Mouse (Mus musculus): ENCODE data around the gene Arid5b. TPM values are rescaled to one million over a fixed set of nuclear protein-coding genes. Genes with fewer than 3 reads are reported as not detected.

Gene Arid5b
- total RNA-seq, 2 experiments from 2014 or later: 14.7 to 18.7 TPM

DNA sequence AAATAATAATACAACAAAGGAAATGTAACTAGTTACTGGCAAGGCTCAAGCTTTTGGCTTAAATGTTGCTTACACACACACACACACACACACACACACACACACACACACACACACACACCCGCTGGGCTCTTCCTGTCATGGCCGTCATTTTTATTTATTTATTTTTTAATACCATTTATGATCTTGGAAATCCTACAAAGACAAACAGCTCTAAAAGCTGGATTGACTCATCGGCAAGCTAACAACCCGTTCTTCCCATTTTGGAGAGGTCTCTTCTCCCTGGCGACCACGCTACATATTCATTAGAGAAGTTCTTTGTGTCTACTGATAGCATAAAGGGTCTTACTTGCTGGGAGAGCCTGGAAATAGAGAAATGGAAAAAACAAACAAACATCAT is 138.2 kb downstream of the Arid5b start:
- DNase-seq (ENCODE audit: low spot score in 2 of 2): no peak

DNA sequence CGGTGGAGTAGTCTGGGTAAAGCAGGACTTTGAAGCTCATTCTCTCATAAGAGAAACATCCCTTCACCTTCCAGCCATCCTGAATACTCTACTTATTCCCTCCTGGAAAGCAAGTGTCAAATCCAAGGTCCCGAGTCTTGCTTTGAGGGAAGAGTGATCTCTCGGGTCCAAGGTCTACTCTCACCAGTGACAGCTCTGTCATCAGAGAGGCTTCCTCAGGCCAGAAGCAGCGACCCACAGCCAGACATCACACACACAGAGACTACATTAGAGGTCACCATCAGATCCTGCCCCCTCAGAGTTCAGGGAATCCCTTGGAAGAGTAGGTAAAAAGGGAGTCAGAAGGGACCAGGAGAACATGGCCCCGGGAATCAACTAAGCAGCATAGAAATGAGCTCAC is 140.4 kb downstream of the Arid5b start:
- no peak for DNase-seq (ENCODE audit: low spot score in 2 of 2)

DNA sequence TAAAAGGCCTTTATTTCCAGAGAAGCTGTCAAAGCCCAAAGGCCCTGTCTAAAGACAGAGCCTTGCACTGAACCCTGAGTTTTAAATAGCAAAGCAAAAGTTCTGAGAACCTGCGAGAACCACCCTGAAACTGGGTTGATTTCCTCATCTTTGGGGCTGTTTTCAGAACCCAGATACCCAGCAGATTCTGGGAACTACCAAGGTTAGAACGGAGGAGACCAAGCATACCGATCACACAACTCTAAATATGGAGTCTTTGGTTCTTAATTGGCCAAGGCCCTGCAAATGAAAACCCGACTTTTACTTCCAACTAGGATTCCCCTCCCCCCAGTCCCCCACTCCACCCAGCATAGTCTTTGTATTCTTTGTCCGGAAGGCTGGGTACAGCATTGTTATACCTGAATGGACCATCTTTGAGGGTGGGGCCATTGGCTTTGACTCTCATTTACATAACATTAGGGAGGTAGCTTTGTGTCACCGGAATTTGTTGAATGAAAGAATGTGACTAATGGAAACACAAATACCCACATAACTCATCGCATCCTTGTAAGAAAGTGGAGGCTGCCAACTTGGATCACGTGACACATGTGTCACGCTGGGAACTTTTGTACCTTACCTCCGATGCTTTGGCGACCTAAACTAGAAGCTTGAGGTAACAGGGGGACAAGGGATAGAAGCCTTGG is 141.2 kb downstream of the Arid5b start:
- DNase-seq (ENCODE audit: low spot score in 2 of 2): no peak

DNA sequence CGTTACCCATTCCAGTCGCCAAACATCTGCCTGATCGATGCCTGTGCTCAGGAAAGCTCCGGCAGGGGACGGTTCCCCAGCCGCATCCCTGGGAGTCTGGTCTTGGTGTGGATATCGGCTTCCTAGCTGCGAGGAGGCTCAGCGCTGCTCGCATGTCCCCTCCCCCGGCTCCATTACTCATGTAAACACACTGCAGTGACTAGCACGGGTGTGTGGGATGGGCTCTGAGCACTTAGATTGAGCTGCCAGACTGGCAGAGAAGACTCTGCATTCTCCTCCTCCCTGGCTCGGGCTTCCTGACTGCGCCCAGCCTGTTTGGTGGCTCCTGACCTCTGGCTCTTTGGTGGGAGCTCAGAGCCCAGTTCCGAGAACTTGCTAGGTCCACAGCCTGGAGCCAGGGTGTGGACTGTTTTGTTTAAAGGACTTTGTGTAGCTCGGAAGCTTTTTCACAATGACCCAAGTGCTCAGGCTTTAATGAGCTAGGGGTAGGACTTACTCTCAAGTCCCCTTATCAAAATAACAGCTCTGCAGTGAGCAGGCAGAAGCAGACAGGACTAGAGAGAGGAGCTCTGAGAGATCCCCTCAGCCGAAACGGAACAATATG is 142.0 kb downstream of the Arid5b start:
- peak; percentile 64 to 74 for DNase-seq (ENCODE audit: low spot score in 2 of 2)

DNA sequence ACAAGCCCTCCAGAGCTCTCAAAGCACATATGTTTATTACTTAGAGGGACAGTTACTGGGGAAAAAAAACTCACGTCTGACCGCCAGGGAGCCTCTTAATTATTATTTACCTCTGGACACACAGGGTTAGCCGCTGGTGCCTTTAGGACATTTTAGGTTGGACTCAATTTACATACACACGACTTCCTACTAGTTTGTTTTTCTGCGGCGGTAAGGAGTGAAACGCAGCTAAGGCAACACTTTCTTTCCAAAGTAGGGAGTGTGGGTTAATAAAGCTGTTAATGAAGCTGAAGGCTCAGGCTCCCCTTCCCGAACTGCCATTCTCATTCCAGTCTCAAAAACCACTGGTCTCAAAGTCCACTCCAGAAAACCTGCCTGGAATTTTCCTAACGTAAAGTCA is 142.5 kb downstream of the Arid5b start:
- no peak for DNase-seq (ENCODE audit: low spot score in 2 of 2)

DNA sequence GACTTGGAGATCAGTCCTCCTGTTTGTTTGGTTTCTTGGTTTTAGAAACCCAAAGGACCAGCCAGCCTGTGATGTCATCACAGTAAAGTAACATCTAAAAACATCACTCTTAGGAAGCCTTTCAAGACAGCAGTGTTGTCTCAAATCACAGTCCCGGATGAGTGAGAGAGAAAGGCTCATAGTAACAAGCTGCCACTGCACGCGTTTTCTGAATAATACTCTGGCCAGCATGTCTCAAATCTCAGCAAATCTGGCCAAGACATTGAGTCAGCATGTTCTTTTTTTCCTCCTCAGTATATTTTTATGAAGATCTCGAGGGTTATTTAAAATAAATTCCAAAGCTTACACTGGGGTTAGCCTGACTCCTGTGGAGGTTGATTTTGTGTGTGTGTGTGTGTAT is 143.1 kb downstream of the Arid5b start:
- DNase-seq (ENCODE audit: low spot score in 2 of 2): no peak

DNA sequence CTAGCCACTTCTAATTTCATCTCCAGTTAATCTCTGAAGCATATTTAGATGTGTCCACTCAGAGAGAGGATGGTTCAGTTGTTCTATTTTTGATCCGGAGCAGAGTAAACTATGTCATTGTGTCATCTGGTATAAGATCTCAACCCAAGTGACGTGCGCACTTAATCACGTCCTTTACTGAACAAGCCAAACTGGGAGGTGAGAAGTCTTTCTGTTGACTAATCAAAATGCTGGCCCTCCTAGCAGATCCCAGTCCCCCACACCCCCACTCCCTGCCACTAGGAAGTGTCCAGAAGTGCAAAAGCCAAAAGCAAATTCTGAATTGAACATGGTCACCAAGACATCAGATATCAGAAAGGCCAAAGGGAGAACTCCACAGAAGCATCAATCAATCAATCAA is 144.0 kb downstream of the Arid5b start:
- DNase-seq (ENCODE audit: low spot score in 2 of 2): no peak

DNA sequence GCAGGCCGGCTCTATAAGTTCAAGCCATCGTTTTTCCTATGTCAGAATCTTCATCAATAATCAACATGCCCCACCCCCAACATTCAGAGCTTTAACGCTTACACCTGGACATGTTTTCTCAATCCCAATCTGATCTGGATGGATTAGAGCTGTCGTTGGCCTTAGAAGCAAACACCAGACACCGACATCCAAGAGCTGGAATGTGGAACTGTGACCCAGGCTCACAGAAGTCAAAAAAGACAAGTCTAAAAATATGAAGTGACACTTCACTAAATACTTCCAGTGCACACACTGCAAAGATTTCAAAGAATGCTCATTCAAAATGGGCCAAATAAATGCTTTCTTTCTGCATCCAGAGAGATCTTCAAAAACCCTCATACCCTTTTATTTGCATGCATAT is 144.5 kb downstream of the Arid5b start:
- DNase-seq (ENCODE audit: low spot score in 2 of 2): no peak

DNA sequence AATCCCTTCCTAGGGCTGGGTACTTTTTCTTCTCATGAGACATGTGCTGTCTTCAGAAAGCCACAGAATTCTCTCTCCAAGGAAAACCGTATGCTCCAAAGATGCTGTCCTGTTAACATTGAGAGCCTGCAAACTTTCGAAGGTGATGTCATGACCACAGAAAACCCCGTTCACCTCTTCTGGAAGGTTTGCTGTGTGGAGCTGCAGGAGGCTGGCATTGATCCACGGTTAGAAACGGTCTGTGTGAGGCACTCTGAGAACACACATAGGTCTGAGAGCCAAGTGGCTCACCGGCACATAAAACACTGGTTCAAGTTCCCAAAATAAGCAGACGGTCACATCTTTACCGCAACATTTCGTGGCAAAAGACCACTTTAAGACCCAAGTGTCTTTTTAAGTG is 145.9 kb downstream of the Arid5b start:
- no peak for DNase-seq (ENCODE audit: low spot score in 2 of 2)

DNA sequence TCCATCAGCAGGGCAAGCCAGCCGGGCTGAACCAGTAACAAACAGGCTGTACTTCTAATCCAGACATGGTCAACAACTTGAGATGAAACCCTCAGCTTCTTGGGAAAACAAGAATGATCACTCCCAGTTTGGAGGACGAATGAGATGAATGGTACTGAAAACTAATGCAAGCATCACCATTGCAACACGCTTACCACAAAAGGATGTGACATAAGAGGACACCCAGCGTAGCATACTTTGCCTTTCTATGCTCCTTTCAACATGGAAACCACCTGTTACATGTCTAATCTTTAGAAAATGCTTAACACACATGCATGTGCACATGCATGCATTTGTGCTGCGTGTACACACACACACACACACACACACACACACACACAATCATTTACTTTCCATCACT is 146.4 kb downstream of the Arid5b start:
- no peak for DNase-seq (ENCODE audit: low spot score in 2 of 2)

DNA sequence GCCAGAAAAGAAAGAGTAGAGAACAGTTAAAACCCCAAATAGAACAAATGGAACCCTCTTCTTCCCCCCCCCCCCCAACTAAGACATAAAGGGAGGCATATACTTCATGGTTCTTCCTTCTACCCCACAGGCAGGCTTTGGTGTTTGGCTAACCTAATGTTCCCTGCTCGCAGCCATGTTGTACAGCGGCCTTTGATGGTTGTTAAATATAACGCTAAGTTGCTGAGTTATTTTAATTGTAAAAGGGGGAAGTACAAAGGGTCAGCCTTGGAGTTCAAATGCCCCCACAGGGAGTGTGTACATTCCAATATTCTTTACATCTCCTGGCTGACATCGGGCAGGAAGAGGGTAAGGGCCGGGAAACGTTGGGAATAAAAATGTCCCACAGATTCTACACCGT is 148.9 kb downstream of the Arid5b start:
- DNase-seq (ENCODE audit: low spot score in 2 of 2): no peak

DNA sequence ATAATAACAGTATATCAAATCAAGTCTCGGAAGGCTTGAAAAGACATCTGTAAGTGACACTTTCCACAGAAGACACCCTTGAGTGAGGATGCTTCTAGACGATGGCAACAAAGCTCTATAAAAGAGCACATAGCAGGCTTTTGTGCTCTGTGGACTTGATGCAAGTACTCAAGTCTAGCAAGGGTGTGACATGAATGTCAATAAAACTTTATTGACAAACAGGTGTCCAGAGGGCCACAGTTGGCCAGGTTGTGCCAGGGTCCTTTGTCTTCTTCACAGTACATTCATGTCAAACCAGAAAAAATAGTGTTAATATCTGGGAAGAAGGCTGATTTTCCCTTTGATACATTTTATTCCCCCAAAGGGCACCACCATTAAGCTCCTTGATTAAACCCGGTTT is 149.5 kb downstream of the Arid5b start:
- no peak for DNase-seq (ENCODE audit: low spot score in 2 of 2)

DNA sequence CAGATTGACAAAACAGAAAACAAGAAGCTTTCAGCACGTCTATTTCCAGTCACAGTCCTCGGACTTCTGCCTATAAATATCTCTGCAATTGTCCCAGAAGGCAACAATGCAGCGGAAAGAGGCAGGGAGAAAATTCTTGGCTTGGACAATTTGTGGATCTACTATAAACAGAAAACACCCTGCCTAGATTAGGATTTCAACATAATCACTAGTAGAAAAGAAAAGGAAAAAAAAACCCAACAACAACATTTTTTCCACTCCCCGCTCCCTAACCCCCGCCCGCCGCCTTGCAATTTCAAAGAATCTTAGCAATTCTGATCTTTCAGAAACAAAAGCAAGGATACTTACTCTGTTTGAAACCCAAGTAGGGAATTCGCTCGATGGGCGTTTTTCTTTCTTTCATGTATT is 150.1 kb downstream of the Arid5b start:
- no peak for DNase-seq (ENCODE audit: low spot score in 2 of 2)

DNA sequence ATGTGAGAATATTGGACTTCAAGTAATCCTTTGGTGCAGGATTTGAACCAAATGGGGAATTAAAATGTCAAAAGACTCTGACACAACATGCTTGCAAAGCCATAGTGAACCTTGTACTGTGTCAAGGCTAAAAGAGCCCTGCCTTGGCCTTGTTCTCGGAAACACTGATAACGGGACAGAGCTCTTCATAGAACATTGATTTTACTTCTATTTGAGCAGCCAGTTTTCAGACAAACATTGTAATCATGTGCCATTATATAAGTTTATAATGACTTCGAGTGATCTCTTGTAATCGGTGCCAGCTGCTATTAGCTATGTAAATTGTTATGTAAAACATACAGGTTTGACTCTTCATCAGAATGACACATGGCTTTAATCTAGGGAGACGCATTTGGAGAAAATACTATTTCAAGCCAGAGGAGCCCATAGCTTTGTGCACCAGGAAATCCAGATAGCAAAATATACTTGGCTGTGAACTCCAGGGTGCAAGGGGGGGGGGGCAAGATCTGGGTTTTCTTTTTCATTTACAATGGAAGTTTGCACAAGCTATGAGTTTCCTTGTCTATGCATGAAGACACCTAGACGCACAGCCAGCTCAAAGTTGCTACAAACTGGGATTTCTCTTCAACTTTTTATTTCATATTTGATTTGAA is 150.8 kb downstream of the Arid5b start:
- no peak for DNase-seq (ENCODE audit: low spot score in 2 of 2)

DNA sequence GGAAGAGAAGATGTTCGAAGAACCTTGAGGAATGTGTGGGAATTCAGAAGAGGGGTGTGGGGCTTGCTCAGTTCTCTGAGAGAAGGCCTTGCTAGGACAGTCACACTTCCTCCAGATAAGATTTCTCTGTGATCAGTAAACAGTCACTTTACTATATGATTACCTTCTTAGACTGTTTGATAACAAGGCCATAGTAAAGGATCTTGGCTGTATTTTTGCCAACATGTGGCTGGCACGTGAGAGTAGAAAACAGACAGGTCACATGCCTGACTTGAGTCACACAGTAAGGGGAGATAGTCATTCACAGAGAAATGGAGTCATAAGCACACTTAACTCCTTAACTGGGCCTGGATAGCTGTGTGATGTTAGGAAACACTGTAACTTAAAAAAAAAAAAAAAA is 151.4 kb downstream of the Arid5b start:
- DNase-seq (ENCODE audit: low spot score in 2 of 2): no peak

DNA sequence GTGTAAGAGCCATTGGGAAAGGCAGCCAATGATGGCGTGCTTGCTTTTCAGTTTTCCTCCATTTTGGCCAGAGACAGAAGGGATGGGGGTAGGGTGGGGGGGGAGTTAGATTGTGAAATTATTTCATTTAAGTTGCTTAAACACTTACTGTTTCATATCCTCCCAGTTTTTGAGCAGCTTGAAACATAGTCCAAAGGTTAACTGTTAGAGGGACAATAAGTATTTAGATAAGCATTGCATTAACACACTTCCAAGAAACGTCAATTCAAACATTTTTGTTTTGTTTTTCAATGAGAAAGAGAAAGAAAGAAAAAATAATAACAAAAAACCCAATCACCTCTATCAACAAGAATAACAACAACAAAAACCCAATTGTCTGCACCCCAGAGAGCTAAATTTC is 152.0 kb downstream of the Arid5b start:
- DNase-seq (ENCODE audit: low spot score in 2 of 2): no peak

DNA sequence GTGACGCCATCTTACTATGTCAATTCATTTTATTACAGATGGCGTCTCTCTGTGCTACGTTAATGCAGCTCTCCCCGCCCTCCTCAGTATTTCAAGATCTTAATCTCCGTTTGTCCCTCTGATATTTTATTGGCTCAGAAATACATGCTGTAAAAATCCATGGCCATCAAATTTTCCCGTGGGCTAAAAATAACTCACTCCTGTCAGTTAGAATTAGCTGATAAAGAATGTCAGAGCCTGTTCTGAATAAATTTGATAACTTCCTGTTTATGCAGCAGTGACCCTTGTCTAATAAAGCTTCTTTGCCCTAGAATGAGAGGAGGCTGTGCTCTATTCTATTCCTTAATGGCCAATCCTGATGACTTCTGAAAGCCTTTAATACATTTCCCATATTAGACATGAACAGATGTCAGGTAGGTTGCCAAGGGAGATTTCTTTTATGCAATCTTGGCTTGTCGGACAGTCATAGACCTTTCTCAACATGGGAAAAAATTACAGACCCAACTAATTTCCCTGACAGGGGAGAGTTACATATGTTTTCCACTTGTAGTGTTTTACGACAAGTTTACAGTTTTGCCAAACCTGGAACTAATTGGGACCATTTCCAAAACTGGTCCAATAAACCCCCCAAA is 152.5 kb downstream of the Arid5b start:
- no peak for DNase-seq (ENCODE audit: low spot score in 2 of 2)

DNA sequence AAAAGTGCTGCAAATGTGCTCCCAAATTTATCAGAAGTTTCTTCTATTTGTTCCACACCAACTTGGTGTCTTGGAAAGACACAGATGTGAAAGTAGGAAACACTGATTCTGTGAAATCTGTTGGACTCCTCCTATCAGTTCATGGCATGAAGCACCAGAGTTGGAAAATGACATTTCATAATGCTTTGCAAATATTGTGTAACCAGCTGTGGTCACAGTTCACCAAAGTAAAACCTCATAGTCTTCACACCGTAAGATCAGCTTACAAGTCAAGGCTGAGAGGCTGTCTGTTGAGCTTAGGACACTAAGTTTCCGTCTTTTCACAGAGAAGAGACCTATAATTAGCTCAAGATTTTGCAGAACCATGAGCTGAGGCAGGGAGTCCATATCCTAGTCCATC is 153.6 kb downstream of the Arid5b start:
- DNase-seq (ENCODE audit: low spot score in 2 of 2): no peak

DNA sequence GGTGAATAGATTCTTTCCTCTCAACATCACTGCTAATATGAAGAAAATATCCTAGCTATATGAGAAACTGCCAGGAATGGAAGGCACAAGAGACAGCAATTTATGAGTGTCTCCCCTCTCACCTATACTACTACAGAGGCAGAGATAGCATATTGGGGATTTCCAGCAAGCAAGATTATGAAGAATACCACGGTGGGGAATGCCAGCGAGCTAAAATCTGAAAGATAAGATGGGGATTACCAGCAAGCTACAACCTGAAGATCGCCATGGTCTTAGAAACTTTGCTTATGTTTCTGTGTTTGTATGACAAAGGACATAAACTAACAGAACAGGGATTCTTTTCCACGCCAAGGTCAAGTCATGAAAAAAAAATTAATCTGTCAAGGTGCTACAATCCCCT is 155.1 kb downstream of the Arid5b start:
- no peak for DNase-seq (ENCODE audit: low spot score in 2 of 2)

DNA sequence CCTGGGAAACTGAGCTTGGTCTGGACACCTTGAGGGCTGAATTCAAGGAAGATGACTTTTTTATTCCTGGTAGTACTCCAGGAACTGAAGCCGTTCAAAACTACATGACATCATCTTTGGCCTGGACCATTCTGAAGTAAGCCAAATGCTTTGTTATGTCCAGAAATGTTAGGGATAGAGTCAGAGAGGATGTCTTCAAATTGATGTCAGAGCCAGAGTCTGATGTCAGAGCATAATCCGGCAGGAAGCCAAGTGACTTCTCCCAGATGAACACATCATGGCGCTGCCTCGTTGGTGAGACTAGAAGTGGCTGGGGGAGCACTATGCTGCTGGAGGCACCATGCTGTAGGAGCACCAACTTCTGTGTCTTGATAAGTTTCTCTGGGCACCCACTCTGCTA is 156.6 kb downstream of the Arid5b start:
- DNase-seq (ENCODE audit: low spot score in 2 of 2): no peak

DNA sequence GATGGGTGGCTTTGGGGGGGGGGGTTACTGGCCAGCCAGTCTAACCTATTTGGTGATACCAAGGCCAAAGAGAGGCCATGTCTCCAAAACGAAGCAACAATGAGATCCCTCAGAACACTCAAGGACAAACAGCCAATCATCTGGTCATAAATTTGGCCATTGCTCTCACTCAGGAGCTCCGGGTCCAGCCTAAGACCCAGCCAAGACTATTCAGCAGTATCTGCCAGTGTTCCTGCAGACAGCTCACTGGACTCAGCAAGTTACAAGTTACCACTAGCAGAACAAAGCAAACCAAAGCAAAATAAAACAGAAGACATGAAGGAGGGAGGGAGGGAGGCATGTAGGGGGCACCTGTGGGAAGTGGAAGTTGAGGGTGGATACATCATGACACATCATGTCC is 157.3 kb downstream of the Arid5b start:
- DNase-seq (ENCODE audit: low spot score in 2 of 2): no peak

DNA sequence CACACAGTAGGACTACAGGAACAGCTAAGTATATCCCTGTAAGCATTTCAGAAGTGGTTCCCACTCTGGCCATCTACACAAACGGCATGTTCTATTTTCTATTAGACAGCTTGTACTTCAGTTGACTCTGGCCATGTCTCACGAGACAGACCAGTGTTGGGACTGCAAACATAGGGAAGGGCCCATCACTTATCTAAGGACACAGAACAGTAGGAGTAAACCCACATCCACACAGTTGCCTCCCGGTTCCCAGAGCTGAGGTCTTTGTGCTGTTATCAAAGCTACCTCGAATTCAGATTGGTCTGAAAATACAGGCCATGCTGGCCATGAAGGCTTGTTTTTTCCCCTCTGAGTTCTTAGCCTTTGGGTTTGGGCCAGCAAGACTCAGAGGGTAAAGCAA is 158.5 kb downstream of the Arid5b start:
- DNase-seq (ENCODE audit: low spot score in 2 of 2): no peak
